Mouse (Mus musculus) left cerebral cortex, postnatal 36 days (tissue): ENCODE results near the gene Sstr4. TPM values are rescaled to one million over a fixed set of nuclear protein-coding genes. Genes with fewer than 3 reads are reported as not detected.

Experiments used
- DNase-seq, 2 experiments: peaks; one replicate each; pipeline ENCODE4 v3.0.0; 2021 to 2022; ENCODE audit warnings: low spot score in 2 of 2, mixed read lengths in 1 of 2
- intact Hi-C: fragments of 180-260 bp; cut with DNase I; formaldehyde crosslinking; loops from one replicate; pipeline ENCODE4 v1.15.1; 2025
- total RNA-seq, 2 experiments: library from RNA; stranded (reverse); gene quantifications; 2 replicates each; pipeline ENCODE4 v1.2.3; 2021

The Sstr4 gene
- total RNA-seq: 10 to 100 TPM; 36.1 to 37.9 TPM

DNA sequence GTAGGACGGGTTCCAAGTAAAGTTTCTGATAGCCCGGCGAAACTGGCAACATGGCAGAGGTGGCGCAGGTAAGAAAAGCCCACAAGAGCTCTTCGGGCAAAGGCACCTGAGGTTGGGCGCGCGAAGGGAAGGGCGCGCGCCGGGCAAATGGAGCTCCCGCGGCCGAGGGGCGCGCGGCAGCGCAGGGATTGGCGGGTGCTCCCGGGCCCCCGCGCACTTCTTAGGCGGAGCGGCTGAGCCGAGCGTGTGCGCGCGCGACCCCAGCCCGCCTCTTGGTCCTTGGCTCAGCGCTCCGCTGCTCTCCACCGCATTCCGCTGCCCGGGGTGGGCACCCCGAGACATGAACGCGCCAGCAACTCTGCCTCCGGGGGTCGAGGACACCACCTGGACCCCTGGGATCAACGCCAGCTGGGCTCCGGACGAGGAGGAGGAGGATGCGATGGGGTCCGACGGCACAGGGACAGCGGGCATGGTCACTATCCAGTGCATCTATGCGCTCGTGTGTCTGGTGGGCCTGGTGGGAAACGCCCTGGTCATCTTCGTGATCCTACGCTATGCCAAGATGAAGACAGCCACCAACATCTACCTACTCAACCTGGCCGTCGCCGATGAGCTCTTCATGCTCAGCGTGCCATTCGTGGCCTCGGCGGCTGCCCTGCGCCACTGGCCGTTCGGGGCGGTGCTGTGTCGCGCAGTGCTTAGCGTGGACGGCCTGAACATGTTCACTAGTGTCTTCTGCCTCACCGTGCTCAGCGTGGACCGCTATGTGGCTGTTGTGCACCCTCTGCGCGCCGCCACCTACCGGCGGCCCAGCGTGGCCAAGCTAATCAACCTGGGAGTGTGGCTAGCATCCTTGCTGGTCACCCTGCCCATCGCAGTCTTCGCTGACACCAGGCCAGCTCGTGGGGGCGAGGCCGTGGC is at the start of gene Sstr4:
TSS of gene Sstr4 (plus strand) at position 214 of the 921 bp plus-strand sequence.
- intact Hi-C loops: loop anchor here (5.0 kb wide), 2 partner anchors 188 to 273 kb away; no protein-coding TSS in a partner anchor
- DNase-seq: peak; percentile 75 to 78

DNA sequence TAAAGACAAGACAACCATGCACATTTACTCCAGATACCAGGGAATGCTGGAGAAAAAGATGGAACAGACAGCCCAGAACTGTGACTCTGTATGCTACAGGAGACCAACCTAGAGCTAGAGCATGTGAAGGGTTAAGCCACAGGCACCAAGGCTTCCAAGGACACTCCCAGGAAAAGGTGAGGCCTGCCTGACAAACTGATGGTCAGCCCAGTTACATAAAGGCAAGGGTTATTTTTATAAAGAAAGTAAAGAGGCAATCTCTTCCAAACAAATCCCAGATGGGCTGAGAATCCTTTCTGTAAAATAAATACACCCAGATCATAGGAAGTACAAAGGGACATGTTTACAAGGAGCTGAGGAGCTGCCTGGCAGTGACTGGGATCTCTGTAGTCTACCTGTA is 49.8 kb upstream of the Sstr4 start:
- intact Hi-C loops: no loop called here
- no peak for DNase-seq

DNA sequence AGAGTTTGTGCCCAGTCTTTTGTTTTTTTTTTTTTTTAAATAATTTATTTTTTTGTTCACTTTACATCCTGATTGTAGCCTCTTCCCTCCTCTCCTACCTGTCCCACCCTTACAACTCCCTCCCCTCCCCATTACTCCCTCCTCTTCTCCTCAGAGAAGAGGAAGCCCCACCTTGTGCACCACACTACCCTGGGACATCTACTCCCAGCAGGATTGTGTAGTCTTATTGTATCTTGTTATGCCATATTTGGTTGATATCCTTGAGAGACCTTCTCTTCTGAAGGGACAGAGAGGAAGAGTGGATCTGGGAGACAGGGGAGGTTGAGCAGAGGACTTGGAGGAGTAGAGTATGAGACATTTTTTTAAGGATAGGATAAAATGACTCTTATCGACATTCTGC is 48.2 kb upstream of the Sstr4 start:
- no peak for DNase-seq
- intact Hi-C loops: no loop called here

DNA sequence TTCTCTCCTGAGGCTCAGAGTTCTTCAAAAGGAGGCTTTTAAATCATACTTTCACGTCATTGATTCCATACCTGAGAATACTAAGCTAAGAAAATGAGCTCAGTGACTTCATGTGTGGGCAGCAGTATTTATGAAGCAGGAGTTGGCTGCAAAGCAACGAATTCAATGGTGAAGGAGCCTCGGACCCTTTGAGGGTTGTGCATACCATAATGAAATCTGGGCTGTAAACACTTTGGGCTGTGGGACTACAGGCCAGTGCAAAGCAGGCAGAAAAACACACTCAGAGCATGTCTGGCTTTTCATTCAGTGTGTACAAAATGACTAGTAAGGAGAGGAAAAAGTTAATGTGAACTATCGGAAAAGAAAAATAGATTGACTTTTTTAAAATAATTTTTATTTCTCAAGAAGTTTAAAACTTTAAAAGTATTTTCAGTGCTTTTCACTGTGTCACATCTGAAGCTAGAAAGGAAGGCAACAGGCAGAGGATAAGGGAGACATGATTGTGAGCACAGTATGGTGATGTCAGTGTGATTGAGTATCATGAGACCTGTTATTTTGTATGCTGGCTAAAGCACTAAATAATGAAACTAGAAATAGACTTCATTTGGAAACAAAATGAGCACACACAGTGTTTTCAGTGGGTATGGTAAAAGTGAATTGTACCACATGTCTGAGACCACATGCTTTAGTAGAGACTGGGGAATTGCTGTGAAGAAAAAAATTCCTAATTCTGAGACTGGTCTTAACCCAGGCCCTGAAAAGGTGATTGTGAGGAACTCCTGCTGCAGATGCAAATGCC is 45.4 kb upstream of the Sstr4 start:
- no peak for DNase-seq
- intact Hi-C loops: no loop called here

DNA sequence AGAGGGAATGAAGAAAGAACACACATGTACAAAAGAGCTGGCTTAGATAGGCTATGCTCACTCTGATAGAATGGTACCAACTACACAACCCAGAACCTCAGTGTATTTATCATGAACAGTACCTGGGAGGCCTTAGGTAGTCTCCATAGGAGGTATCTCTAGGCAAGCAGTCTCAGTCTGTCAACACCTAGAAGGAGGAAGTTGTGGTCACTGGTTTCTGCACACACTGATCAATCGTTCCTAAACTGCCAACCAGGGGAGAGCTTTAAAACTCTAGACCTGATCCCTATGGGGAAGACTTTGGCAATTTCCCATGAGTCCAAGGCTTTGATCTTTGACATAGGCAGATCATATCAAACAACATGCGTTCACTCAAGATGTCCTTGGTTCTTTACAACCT is 44.7 kb upstream of the Sstr4 start:
- intact Hi-C loops: no loop called here
- DNase-seq: no peak

DNA sequence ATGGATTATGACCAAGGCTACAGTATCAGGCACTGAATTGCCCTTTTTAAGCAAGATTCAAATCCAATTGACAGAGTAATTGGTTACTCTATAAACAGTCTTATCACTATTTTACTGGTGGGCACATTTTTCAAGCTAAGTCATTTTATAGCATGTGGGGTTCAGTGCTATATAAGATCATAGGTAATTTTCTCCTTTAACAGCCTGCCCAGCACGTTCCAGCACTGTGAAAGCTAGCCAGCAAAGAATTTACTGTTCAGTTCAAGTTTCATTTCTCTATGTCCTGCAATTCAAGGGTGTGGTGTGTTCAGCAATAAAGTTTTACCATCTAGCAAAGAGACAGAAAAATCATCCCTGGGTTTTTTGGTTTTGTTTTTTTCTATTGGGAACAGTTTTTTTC is 42.5 kb upstream of the Sstr4 start:
- no peak for DNase-seq
- intact Hi-C loops: no loop called here

DNA sequence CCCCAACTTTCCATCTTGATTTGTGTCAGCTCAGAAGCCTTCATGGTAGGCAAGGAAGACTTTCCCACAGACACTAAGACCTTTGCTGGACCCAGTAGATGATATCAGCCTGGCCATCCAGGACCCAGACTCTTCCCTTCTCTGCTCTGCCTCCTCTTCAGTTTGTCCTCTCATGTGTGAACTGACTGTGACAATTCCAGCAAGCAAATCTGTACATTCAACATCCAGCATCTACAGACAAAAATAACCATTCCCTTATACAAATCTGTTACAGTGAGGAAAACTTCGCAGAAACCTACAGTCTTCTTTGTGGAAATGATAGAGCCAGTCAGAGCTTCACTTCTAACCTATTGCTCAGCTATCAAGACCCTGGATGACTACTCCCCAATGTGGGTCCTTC is 38.0 kb upstream of the Sstr4 start:
- intact Hi-C loops: no loop called here

DNA sequence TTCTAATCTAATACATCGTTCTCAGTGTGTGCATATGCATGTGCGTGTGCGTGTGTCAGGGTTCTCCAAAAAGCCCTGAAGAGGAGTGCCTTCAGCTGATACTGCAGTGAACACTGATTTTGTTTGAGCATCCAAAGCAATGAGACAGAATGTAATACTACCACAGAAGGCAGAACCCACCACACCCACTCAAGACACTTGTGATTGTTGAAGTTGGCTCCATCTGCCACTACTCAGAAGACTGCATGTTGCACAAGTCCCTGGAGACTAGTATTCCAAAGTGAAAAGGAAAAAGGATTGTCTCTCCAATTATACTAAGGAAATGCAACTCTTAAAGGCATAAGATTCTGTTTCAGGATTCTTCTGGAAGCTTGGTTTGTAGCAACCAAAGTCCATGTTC is 30.6 kb upstream of the Sstr4 start:
- intact Hi-C loops: no loop called here
- peak; percentile 31 to 45 for DNase-seq

More for the DNA sequence above, 38.0 kb upstream of the Sstr4 start:
- no peak for DNase-seq

DNA sequence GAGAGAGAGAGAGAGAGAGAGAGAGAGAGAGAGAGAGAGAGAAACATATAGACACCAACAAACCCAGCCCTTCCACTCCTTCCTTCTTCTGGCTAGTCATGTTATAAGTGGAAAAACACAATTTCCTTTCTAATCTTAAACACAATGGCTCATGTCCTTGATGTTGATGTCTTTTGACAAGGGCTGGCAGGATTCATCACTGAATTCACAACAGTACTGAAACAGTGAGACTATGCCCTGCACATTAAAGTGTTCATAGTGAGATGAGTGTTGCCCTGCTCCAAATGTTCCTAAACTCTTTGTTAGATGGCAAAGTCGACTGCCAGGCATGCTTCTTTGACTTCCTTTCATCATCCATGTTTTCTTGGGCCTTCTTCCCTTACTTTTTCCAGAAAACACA is 29.9 kb upstream of the Sstr4 start:
- DNase-seq: no peak
- intact Hi-C loops: no loop called here

DNA sequence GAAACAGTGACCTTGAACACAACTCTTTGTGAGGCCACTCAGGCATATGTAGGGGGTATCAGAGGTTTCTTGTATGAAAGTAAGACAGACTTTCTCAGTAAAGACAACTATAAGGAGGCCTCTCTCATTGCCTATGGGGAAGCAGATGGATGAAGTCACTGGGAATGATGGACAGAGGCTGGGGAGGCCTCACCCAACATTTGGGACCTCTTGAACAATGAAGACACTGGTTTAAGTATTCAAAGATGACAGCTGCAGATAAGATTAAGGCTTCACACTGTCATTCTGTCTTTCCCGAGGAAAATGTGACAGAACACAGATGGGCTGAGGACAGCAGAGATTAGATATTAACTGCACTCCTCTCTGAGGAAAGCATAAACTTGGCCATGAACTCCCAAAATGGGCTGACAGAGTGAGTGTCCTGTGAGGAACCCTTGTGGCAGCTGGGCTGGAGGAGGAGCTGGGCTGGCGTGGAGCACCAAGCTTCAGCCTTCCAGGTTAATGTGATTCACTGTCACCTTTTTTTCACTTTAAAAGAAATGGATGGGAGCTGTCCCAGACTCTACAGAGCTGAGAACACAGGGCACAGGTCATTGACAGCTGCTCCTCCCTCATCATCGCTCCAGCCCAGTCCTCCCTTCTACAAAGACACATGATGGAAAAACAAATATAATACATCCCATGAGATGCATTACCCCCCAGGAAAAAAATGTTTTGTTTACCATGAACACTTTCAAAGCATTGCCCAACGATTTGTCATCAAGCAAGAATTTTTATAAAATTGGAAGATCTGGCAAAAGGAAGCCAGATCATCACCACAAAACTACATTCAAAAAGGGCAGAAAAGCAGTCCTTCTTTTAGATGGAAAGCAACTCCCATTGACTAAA is 23.2 kb upstream of the Sstr4 start:
- intact Hi-C loops: no loop called here
- no peak for DNase-seq

DNA sequence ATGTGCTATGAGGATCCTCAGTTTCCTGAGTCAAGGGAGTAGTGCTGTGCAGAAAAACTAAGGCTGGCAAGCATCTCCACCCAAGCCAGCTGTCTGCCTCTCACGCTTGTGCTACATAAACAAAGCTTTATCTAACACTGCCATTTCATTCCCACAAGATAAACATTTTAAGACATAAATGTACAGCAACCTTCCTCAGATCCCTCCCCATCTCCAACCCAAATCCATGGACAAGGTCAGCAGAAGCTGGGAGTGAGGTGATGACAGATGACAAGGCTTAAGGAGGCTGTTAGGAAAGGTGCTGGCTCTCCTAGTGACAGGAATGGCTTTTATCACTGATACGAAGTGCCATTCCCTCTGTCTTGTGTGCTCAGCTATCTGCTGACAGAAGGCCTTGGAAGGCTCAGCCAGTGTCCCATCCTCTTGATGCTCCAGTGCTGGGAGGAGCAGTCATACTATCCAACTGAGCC is 21.5 kb upstream of the Sstr4 start:
- DNase-seq: no peak
- intact Hi-C loops: no loop called here

DNA sequence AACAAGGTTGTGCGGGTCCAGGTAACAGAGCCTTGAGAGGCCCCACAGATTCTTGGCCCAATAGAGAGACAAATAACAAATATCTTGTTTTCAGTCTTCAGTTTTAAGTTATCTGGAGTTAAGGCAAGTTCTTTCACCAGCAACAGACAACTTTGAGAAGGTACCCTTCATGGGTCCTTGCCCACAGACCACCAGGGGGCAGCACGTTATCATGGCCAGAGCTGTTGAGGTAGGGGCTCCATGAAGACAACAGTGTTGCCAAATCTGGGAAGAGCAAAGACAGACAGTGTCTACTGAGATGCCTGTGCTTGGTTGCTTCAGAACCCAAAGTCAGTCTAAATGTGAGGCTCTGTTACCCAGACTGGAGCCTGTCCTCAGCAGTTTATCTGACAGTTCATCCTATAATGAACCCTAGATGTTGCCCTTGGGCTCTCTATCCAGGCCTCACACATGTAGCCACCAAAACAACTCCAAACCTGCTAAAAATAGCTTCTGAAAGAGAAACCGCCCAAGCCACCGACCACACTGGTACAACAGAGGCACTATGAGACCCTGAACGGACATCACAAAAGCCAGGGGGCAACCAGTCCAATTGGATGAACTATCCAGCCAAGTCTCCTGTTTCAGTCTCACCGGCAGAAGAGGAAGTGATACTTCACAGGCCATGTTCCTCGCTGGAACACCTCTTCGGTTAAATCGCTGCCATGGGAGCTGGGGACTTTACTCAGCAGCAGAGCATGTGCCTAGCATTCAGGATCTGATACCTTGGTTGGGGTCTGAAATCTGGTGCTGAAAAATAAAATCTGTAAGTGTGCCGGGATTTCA is 19.6 kb upstream of the Sstr4 start:
- intact Hi-C loops: no loop called here
- no peak for DNase-seq

DNA sequence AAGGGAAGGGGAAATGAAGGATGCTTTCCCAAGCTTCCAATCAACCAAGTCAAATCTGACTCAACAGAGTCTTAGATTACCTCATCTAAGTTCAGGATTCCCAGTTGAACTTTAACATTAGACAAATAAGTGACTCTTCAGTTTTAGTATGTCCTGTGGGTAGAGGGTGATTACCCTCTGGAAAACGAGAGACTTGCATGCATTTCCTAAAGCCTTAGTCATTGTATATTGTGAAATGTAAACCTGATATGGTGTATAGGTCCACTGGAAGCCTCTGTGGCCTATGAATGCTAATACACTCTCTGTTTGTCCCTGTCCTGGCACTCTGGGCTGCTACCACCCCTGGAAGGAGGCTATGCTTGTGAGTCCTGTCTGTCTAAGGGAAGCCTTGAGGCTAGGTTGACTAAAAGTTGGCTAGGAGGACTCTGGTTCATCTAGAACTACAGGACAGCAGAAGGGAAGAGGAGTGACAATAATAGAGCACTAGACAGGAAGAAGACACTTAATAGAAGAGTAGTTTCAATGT is 16.3 kb upstream of the Sstr4 start:
- intact Hi-C loops: no loop called here
- DNase-seq: no peak

DNA sequence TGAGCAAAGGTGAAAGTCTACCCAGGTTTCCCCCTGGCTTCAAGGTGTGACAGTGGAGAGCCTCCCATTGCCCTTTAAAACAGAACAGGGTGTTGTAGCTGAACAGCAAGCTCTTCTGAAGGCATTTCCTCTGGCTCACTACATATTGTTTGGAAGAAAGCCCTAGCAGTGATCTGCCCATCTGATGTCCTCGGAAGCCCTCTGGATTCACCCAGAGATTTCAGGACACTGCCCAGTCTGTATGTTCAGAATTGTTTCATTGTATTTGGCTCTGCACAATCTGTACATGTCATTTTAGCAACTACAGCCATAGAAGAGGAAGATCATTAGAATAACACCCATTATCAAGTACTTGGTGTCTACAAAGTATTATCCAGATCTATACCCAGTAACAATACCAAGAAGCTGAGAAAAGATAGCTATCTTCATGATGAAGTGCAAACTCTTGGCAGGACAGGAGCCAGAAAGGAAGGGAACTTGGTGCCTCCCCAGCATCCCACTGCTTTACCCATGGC is 15.2 kb upstream of the Sstr4 start:
- intact Hi-C loops: no loop called here
- no peak for DNase-seq

DNA sequence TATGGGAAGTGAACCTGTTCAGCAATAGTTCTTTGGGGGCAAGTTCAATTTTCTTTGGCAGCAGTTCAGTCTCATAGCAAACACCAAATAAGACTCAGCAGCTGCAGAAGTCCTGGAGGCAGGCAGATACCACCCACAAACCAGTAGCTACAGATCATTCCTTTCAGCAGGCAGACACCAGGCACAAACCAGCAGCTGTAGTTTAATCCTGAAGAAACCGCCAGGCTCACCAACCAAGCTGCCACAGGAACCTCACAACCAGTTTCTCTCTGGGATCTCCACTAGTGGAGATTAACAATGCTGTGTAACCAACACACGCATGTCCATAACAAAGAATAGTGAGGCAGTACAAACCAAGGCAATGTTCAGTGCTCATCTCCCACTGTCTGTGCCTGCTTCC is 14.1 kb upstream of the Sstr4 start:
- intact Hi-C loops: no loop called here
- no peak for DNase-seq

DNA sequence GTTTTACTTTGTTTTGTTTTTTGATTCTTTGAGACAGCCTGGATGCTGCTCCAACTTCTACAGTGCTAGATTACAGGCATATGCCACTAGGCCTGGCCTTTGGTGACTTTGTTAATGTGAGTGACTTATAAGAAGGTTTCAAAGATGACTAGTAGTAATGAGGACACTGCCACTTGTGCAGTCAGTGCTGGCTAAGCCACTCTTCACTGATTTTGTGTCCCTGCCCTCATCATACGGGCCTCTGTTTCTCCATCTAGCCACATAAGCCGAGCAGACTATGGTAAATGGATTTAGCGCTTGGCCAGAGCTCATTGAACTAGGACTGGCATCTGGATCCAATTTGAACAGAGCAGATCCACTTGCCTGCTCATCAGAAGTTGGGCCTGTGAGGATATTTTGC is 8.7 kb upstream of the Sstr4 start:
- intact Hi-C loops: no loop called here

DNA sequence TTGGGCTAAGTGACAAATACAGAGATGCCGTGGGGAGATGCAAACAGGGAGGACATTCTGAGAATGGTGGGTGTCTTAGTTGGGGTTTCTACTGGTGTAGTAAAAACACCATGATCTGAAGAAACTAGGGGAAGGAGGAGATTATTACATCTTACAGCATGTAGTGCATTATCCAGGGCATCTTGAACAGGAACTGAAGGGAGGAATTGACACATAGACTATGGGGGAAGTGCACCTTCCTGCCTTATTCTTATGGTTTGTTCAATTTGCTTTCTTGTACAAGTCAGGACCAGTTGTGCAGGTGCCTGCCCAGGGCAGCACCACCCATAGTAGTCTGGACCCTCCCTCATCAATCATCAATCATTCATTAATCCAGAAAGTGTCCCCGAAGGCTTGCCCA is 8.2 kb upstream of the Sstr4 start:
- intact Hi-C loops: no loop called here
- no peak for DNase-seq

More for the DNA sequence above, 8.7 kb upstream of the Sstr4 start:
- DNase-seq: no peak
